Mouse (Mus musculus): ENCODE data around the gene Parp9. TPM values are rescaled to one million over a fixed set of nuclear protein-coding genes. Genes with fewer than 3 reads are reported as not detected.
A peak's percentile ranks its signal among the peaks of the same experiment; 100 is the strongest.
"Not testable (repeated sequence)": the region's sequence is repeated elsewhere in the genome, so short reads cannot be mapped to it uniquely, and the experiment has no call there.

Parp9 gene
- polyA plus RNA-seq, 1 experiment = 14.8 TPM

- H3K27ac ChIP-seq (ENCODE audit: control insufficient read depth, insufficient read depth, low read length) = no peak overlapping the region
- peak; percentile 40 for DNase-seq
- no peaks in the 10 kb centered on the region for H3K27me3 ChIP-seq (ENCODE audit: control insufficient read depth, insufficient read depth, low read length)
- 89% methylated on average over 7 of the region's 7 CpGs for WGBS
- no peak for TF ChIP-seq POLR2A (IDR thresholded peaks at IDR 0.05; ENCODE audit: control insufficient read depth, extremely low read depth, insufficient read depth, low read length, poor library complexity)
- TF ChIP-seq CTCF (IDR thresholded peaks at IDR 0.05; ENCODE audit: borderline replicate concordance, control insufficient read depth, extremely low read depth, insufficient read depth, low read length, poor library complexity) = no peak
- peaks cover 5% of the 10 kb centered on the region for H3K4me1 ChIP-seq (replicated peaks; ENCODE audit: control insufficient read depth, insufficient read depth, low read length)
- H3K4me3 ChIP-seq (ENCODE audit: control insufficient read depth, insufficient read depth, low read length) = no peak overlapping the region
- peaks cover 7% of the 10 kb centered on the region; the same call in 1 of the 2 replicates for H3K36me3 ChIP-seq (ENCODE audit: control insufficient read depth, insufficient read depth, low read length)
These were observed 3.1 kb downstream of the Parp9 start for GRCm38 (mm10) chr16:35941382-35941781.

GRCm38 (mm10) chr16:35949264-35949663, 11.0 kb downstream of the Parp9 start:
- no peak for DNase-seq
- no peak for TF ChIP-seq POLR2A (IDR thresholded peaks at IDR 0.05; ENCODE audit: control insufficient read depth, extremely low read depth, insufficient read depth, low read length, poor library complexity)
- no peak for TF ChIP-seq CTCF (IDR thresholded peaks at IDR 0.05; ENCODE audit: borderline replicate concordance, control insufficient read depth, extremely low read depth, insufficient read depth, low read length, poor library complexity)
- no peak overlapping the region for H3K27ac ChIP-seq (ENCODE audit: control insufficient read depth, insufficient read depth, low read length)
- H3K4me1 ChIP-seq (replicated peaks; ENCODE audit: control insufficient read depth, insufficient read depth, low read length) = peaks cover 2% of the 10 kb centered on the region; the same call in 1 of the 2 replicates
- H3K4me3 ChIP-seq (ENCODE audit: control insufficient read depth, insufficient read depth, low read length) = no peak overlapping the region
- no peaks in the 10 kb centered on the region for H3K27me3 ChIP-seq (ENCODE audit: control insufficient read depth, insufficient read depth, low read length)
- peaks cover 34% of the 10 kb centered on the region for H3K36me3 ChIP-seq (ENCODE audit: control insufficient read depth, insufficient read depth, low read length)
- WGBS = 90% methylated on average over 5 of the region's 5 CpGs

- no peak for TF ChIP-seq POLR2A (IDR thresholded peaks at IDR 0.05; ENCODE audit: control insufficient read depth, extremely low read depth, insufficient read depth, low read length, poor library complexity)
- no peak for TF ChIP-seq CTCF (IDR thresholded peaks at IDR 0.05; ENCODE audit: borderline replicate concordance, control insufficient read depth, extremely low read depth, insufficient read depth, low read length, poor library complexity)
- peaks cover 2% of the 10 kb centered on the region; the same call in 1 of the 2 replicates for H3K4me1 ChIP-seq (replicated peaks; ENCODE audit: control insufficient read depth, insufficient read depth, low read length)
- DNase-seq = no peak
- 96% methylated on average over 3 of the region's 3 CpGs for WGBS
- no peak overlapping the region for H3K27ac ChIP-seq (ENCODE audit: control insufficient read depth, insufficient read depth, low read length)
- peaks cover 46% of the 10 kb centered on the region for H3K36me3 ChIP-seq (ENCODE audit: control insufficient read depth, insufficient read depth, low read length)
- H3K27me3 ChIP-seq (ENCODE audit: control insufficient read depth, insufficient read depth, low read length) = no peaks in the 10 kb centered on the region
- no peak overlapping the region for H3K4me3 ChIP-seq (ENCODE audit: control insufficient read depth, insufficient read depth, low read length)
These were observed 12.9 kb downstream of the Parp9 start for GRCm38 (mm10) chr16:35951216-35951615.

- Histone ChIP-seq H3K27me3 (ENCODE audit: control insufficient read depth, insufficient read depth, low read length) (no peaks in the 10 kb centered on the region), H3K36me3 (ENCODE audit: control insufficient read depth, insufficient read depth, low read length) (peaks cover 52% of the 10 kb centered on the region), H3K27ac (ENCODE audit: control insufficient read depth, insufficient read depth, low read length) (no peak overlapping the region), H3K4me3 (ENCODE audit: control insufficient read depth, insufficient read depth, low read length) (no peak overlapping the region), H3K4me1 (replicated peaks; ENCODE audit: control insufficient read depth, insufficient read depth, low read length) (peaks cover 2% of the 10 kb centered on the region; the same call in 1 of the 2 replicates)
- 63% methylated on average over 5 of the region's 5 CpGs for WGBS
- TF ChIP-seq POLR2A (IDR thresholded peaks at IDR 0.05; ENCODE audit: control insufficient read depth, extremely low read depth, insufficient read depth, low read length, poor library complexity) (no peak), CTCF (IDR thresholded peaks at IDR 0.05; ENCODE audit: borderline replicate concordance, control insufficient read depth, extremely low read depth, insufficient read depth, low read length, poor library complexity) (no peak)
- no peak for DNase-seq
These were observed 14.4 kb downstream of the Parp9 start for GRCm38 (mm10) chr16:35952628-35953130.

- not testable (repeated sequence) for H3K4me3 ChIP-seq (ENCODE audit: control insufficient read depth, insufficient read depth, low read length); H3K27me3 ChIP-seq (ENCODE audit: control insufficient read depth, insufficient read depth, low read length); H3K27ac ChIP-seq (ENCODE audit: control insufficient read depth, insufficient read depth, low read length); DNase-seq; H3K4me1 ChIP-seq (replicated peaks; ENCODE audit: control insufficient read depth, insufficient read depth, low read length)
- H3K36me3 ChIP-seq (ENCODE audit: control insufficient read depth, insufficient read depth, low read length) = peaks cover 30% of the 10 kb centered on the region
- WGBS = 97% methylated on average over 4 of the region's 4 CpGs
These were observed 27.7 kb downstream of the Parp9 start for GRCm38 (mm10) chr16:35965991-35966390.

- Histone ChIP-seq H3K36me3 (ENCODE audit: control insufficient read depth, insufficient read depth, low read length) (peaks cover 32% of the 10 kb centered on the region), H3K27ac (ENCODE audit: control insufficient read depth, insufficient read depth, low read length) (no peak overlapping the region), H3K4me1 (replicated peaks; ENCODE audit: control insufficient read depth, insufficient read depth, low read length) (no peaks in the 10 kb centered on the region), H3K4me3 (ENCODE audit: control insufficient read depth, insufficient read depth, low read length) (no peak overlapping the region), H3K27me3 (ENCODE audit: control insufficient read depth, insufficient read depth, low read length) (no peaks in the 10 kb centered on the region)
- DNase-seq = no peak
- TF ChIP-seq POLR2A (IDR thresholded peaks at IDR 0.05; ENCODE audit: control insufficient read depth, extremely low read depth, insufficient read depth, low read length, poor library complexity) = no peak
- TF ChIP-seq CTCF (IDR thresholded peaks at IDR 0.05; ENCODE audit: borderline replicate concordance, control insufficient read depth, extremely low read depth, insufficient read depth, low read length, poor library complexity) = no peak
- 94% methylated on average over 5 of the region's 5 CpGs for WGBS
These were observed 28.3 kb downstream of the Parp9 start for GRCm38 (mm10) chr16:35966411-35967115.
